ENCODE assay signal across 7 mouse cellular contexts in genomic region chr4:149047360-149047759, GRCm38 (mm10). TPM values are rescaled to one million over a fixed set of nuclear protein-coding genes. Genes with fewer than 3 reads are reported as not detected.
A peak's percentile ranks its signal among the peaks of the same experiment; 100 is the strongest.
DNase-seq lines count a peak whose midpoint lies in the region; ATAC-seq and TF ChIP-seq lines count a peak whose summit lies in the region.

No protein-coding gene starts in this region.

- no peaks in the 10 kb centered on the region for H3K9me3 ChIP-seq in hindbrain, embryonic 14.5 days (ENCODE audit: control insufficient read depth, low read length)
- no peaks in the 10 kb centered on the region for H3K9me3 ChIP-seq in liver, embryonic 12.5 days (replicated peaks)

- H3K4me2 ChIP-seq in hindbrain, embryonic 14.5 days (replicated peaks) = peak overlapping the region; percentile 15
- peak overlapping the region; percentile 10; the same call in 1 of the 2 replicates for H3K4me2 ChIP-seq in liver, embryonic 12.5 days
- peak overlapping the region; percentile 32 for H3K4me2 ChIP-seq in myocyte (ENCODE audit: low read depth)

- H3K36me3 ChIP-seq in C2C12 (ENCODE audit: control insufficient read depth, insufficient read depth) = no peaks in the 10 kb centered on the region
- no peaks in the 10 kb centered on the region for H3K36me3 ChIP-seq in hindbrain, embryonic 14.5 days (replicated peaks; ENCODE audit: control insufficient read depth, insufficient read depth)
- no peaks in the 10 kb centered on the region for H3K36me3 ChIP-seq in liver, embryonic 12.5 days
- no peaks in the 10 kb centered on the region for H3K36me3 ChIP-seq in myocyte (ENCODE audit: control insufficient read depth, insufficient read depth)

- no peaks in the 10 kb centered on the region for H3K27me3 ChIP-seq in C2C12 (ENCODE audit: control insufficient read depth, insufficient read depth, insufficient read length)
- peaks cover 4% of the 10 kb centered on the region; the same call in 1 of the 2 replicates for H3K27me3 ChIP-seq in hindbrain, embryonic 14.5 days (ENCODE audit: control insufficient read depth, insufficient read depth, low read length)
- H3K27me3 ChIP-seq in liver, embryonic 12.5 days (replicated peaks) = no peaks in the 10 kb centered on the region
- no peaks in the 10 kb centered on the region for H3K27me3 ChIP-seq in myocyte (ENCODE audit: control insufficient read depth, insufficient read depth, insufficient read length)

- no peak for TF ChIP-seq POLR2A in myocyte (IDR thresholded peaks at IDR 0.05; ENCODE audit: insufficient read length, low read depth)

- H3K27ac ChIP-seq in gastrocnemius, adult 2 months = no peak overlapping the region
- H3K27ac ChIP-seq in hindbrain, embryonic 14.5 days = no peak overlapping the region
- no peak overlapping the region for H3K27ac ChIP-seq in liver, embryonic 12.5 days

- H3K4me3 ChIP-seq in C2C12 (ENCODE audit: insufficient read depth, poor library complexity, severe bottlenecking) (no peak overlapping the region), myocyte (no peak overlapping the region)
- H3K4me3 ChIP-seq in gastrocnemius, adult 2 months = peak overlapping the region; percentile 23
- H3K4me3 ChIP-seq in hindbrain, embryonic 14.5 days (replicated peaks; ENCODE audit: low read length) = no peak overlapping the region
- H3K4me3 ChIP-seq in liver, embryonic 12.5 days = no peak overlapping the region

- 5% methylated on average over 10 of the region's 10 CpGs for WGBS in hindbrain, embryonic 14.5 days
- whole genome bisulfite sequencing in liver, embryonic 12.5 days (ENCODE audit: insufficient replicate concordance) = 16% methylated on average over 10 of the region's 10 CpGs

- no peak for ATAC-seq in hindbrain, embryonic 14.5 days (ENCODE audit: low FRiP score)
- ATAC-seq in liver, embryonic 12.5 days = no peak
- ATAC-seq in CD4-positive, CD25-positive, alpha-beta regulatory T cell, adult 4 months = no peak

- peaks cover 56% of the 10 kb centered on the region for H3K79me2 ChIP-seq in C2C12 (ENCODE audit: control insufficient read depth, insufficient read depth)
- peaks cover 18% of the 10 kb centered on the region for H3K79me2 ChIP-seq in myocyte (ENCODE audit: control insufficient read depth, insufficient read depth)

- DNase-seq in R1 (ENCODE audit: low read depth, low spot score) = peak; percentile 60
- peak; percentile 73 for DNase-seq in gastrocnemius, adult 2 months
- peak; percentile 57 for DNase-seq in hindbrain, embryonic 14.5 days (ENCODE audit: low spot score)

- no peak overlapping the region for H3ac ChIP-seq in C2C12 (ENCODE audit: control insufficient read depth, insufficient read length, low read depth)
- H3ac ChIP-seq in myocyte (ENCODE audit: control insufficient read depth, insufficient read length) = no peak overlapping the region

- peaks cover 30% of the 10 kb centered on the region for H3K4me1 ChIP-seq in hindbrain, embryonic 14.5 days (replicated peaks; ENCODE audit: control insufficient read depth, insufficient read depth, low read length)
- peaks cover 39% of the 10 kb centered on the region for H3K4me1 ChIP-seq in liver, embryonic 12.5 days

- no peaks in the 10 kb centered on the region for H3K79me3 ChIP-seq in C2C12 (ENCODE audit: low read depth)

- TF ChIP-seq CTCF in C2C12 (IDR thresholded peaks at IDR 0.05; ENCODE audit: control insufficient read depth, insufficient read depth, insufficient read length) = peak; percentile 79
- TF ChIP-seq CTCF in gastrocnemius, adult 2 months (IDR thresholded peaks at IDR 0.05) = peak; percentile 70

- intact Hi-C loops in gastrocnemius, adult 2 months (cut with DNase I) = loop anchor here (5.0 kb wide), 3 partner anchors 135 to 305 kb away; no protein-coding TSS in a partner anchor

- no peak overlapping the region for H3K9ac ChIP-seq in hindbrain, embryonic 14.5 days
- H3K9ac ChIP-seq in liver, embryonic 12.5 days = no peak overlapping the region

TF ChIP-seq in C2C12, 6 proteins besides CTCF, POLR2A, EP300 and RAD21:
- TF ChIP-seq FOSL1 (IDR thresholded peaks at IDR 0.05; ENCODE audit: insufficient read depth, low read length, poor library complexity, severe bottlenecking) (no peak), MAX (IDR thresholded peaks at IDR 0.05) (no peak), USF1 (IDR thresholded peaks at IDR 0.05; ENCODE audit: low read depth) (no peak), MYOG (IDR thresholded peaks at IDR 0.05; ENCODE audit: control insufficient read depth, extremely low read depth, insufficient read length) (no peak), CEBPB (IDR thresholded peaks at IDR 0.05; ENCODE audit: low read depth) (no peak), MYOD1 (IDR thresholded peaks at IDR 0.05; ENCODE audit: control insufficient read depth, insufficient read length, low read depth) (no peak)

TF ChIP-seq in myocyte, 11 proteins besides CTCF, POLR2A, EP300 and RAD21:
- TF ChIP-seq E2F4 (IDR thresholded peaks at IDR 0.05; ENCODE audit: insufficient read depth) = no peak
- peak in 1 of 3 experiments; percentile 41 for TF ChIP-seq MYOG (IDR thresholded peaks at IDR 0.05; ENCODE audit: control insufficient read depth in 1 of 3, insufficient read depth in 1 of 3, insufficient read length in 2 of 3, low read depth in 2 of 3)
- TF ChIP-seq REST (IDR thresholded peaks at IDR 0.05; ENCODE audit: insufficient read depth, insufficient read length) = no peak
- TF ChIP-seq MAX (IDR thresholded peaks at IDR 0.05; ENCODE audit: low read depth) = no peak
- no peak for TF ChIP-seq POLR2AphosphoS2 (IDR thresholded peaks at IDR 0.05; ENCODE audit: insufficient read length, low read depth)
- TF ChIP-seq CEBPB (IDR thresholded peaks at IDR 0.05; ENCODE audit: insufficient read depth, poor library complexity, severe bottlenecking) = no peak
- TF ChIP-seq SRF (IDR thresholded peaks at IDR 0.05; ENCODE audit: control insufficient read depth, insufficient read length, low read depth) = no peak
- TF ChIP-seq TCF12 (IDR thresholded peaks at IDR 0.05; ENCODE audit: insufficient read depth, poor library complexity, severe bottlenecking) = no peak
- no peak for TF ChIP-seq TCF3 (IDR thresholded peaks at IDR 0.05; ENCODE audit: insufficient read length, low read depth)
- peak in 1 of 3 experiments; percentile 19 for TF ChIP-seq MYOD1 (IDR thresholded peaks at IDR 0.05; ENCODE audit: control insufficient read depth in 1 of 3, insufficient read length in 2 of 3, low read depth in 2 of 3)
- TF ChIP-seq USF1 (IDR thresholded peaks at IDR 0.05; ENCODE audit: low read depth) = no peak
TF ChIP-seq in myocyte: peak in this region for 2.

RNA-seq across cellular contexts. Expression of gene Pex14, which starts 52.3 kb away (rescaled TPM):
- 40.3 TPM for polyA plus RNA-seq in C2C12 (2012; fragmentation: generic; extraction: Trizol)
- 10 to 100 TPM; 21.6 to 24.3 TPM for total RNA-seq in gastrocnemius, adult 2 months (2021)
- polyA plus RNA-seq in hindbrain, embryonic 14.5 days (2014; fragmentation: Nextera tagmentation; extraction: Ambion mirVana) = 46.7 and 47.0 TPM in 2 replicates
- polyA plus RNA-seq in liver, embryonic 12.5 days (2016; fragmentation: Nextera tagmentation; extraction: Ambion mirVana) = 31.8 and 34.7 TPM in 2 replicates
- polyA plus RNA-seq in myocyte (2012; fragmentation: generic; extraction: Trizol) = 71.5 TPM
- 10 to 100 TPM; 16.2 to 23.5 TPM for polyA plus RNA-seq in CD4-positive, CD25-positive, alpha-beta regulatory T cell, adult 4 months (2017; shearing (Covaris generic))

RNA-seq across cellular contexts. Expression of gene Dffa, which starts 56.6 kb away (rescaled TPM):
- polyA plus RNA-seq in C2C12 (2012; fragmentation: generic; extraction: Trizol) (13.1 TPM), myocyte (2012; fragmentation: generic; extraction: Trizol) (17.5 TPM)
- total RNA-seq in gastrocnemius, adult 2 months (2021) = 10 to 100 TPM; 60.4 to 90.0 TPM
- 20.1 and 20.8 TPM in 2 replicates for polyA plus RNA-seq in hindbrain, embryonic 14.5 days (2014; fragmentation: Nextera tagmentation; extraction: Ambion mirVana)
- 24.4 and 25.3 TPM in 2 replicates for polyA plus RNA-seq in liver, embryonic 12.5 days (2016; fragmentation: Nextera tagmentation; extraction: Ambion mirVana)
- polyA plus RNA-seq in CD4-positive, CD25-positive, alpha-beta regulatory T cell, adult 4 months (2017; shearing (Covaris generic)) = 10 to 100 TPM; 20.4 to 30.8 TPM
